Mouse (Mus musculus) lung, postnatal 0 days (tissue): ENCODE data around the gene Spib.

Experiments used
- CTCF ChIP-seq: IDR thresholded peaks from 2 replicates; pipeline ENCODE4 v1.5.1; 2016; ENCODE audit warnings: antibody characterized with exemption, mild to moderate bottlenecking
- EP300 ChIP-seq: IDR thresholded peaks from 2 replicates; pipeline ENCODE4 v1.6.1; 2016; ENCODE audit warnings: antibody characterized with exemption, mild to moderate bottlenecking, control low read depth

DNA sequence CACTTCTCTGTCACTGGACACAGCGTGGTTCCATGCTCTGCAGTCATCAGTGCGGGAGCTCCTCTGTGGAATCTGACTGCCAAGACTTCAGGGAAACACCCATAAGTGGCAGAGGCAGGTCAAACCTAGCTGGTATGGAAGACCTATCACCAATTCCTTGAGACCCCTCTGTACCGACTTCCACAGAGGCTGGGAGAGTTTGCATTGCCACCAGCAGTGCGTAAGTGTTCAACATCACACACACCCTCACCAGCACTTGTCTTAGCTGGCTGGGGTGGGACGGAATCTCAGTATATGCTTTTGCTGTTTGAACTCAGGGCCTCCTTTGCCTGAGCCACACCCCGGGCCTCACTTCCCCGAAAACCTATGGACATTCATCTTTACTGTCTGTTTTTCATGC, 43.9 kb downstream of the Spib start:
- TF ChIP-seq CTCF (no peak), EP300 (no peak)
